Mouse (Mus musculus): ENCODE measurements around the gene Fbxw9.

Gene Fbxw9

DNA sequence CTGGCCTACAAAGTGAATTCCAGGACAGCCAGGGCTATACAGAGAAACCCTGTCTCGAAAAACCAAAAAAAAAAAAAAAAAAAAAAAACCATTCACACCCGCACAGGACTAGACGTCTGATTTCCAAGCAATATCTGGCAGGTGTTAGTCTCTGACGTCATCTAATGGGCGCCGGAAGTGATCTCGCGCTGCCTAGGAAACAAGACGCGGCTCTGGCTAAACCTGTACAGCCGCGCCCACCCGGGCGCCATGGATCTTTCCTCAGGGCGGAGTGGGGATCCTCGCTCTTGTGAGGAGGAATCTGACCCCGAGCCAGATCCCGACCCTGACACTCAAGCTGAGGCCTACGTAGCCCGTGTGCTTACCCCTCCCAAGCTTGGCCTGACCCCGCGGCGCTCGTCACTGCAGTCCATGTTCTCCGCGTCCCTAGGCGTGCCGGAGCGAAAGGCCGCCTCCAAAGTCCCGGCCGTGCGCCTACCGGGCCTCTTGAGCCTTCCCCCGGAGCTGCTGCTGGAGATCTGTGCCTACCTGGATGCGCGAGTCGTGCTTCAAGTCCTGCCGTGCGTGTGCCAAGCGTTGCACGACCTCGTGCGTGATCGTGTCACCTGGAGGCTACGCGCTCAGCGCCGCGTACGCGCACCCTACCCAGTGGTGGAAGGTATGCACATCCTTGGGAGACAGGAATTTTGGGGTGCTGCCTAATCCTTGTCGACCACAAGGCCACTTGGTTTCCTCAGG, at the start of gene Fbxw9:
Fbxw9 (plus strand) TSS at position 177 of the 738 bp plus-strand sequence.
- DNase-seq (ENCODE audit: low spot score), result peak; percentile 78

DNA sequence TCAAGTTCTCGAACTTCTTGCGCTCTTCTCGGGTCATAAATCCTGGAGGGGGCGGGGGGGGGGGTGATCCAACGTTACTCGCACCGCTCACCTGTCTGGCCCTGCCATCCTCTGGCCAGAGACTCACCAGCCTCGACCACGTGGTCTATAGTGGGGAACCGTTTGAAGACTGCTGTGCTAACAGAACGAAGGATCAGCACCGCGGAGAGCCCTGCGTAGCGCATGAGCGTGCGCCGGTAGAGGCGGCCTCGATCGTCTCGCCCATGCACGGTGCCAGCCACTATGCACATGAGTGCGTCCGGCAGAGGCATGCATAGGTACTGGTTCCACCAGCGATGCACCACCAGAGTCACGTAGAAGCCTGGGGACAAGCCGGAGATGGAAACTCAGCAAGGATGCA, 48.6 kb upstream of the Fbxw9 start:
- DNase-seq (ENCODE audit: low spot score), result no peak

- peak; percentile 45 for DNase-seq (ENCODE audit: low spot score)
These were observed 46.5 kb upstream of the Fbxw9 start for GRCm38 (mm10) chr8:85013230-85013840.

GRCm38 (mm10) chr8:85014431-85014830, 45.4 kb upstream of the Fbxw9 start, which contains the start of gene Best2:
Best2 (minus strand) TSS chr8:85014531.
- no peak for DNase-seq (ENCODE audit: low spot score)

- no peak for DNase-seq (ENCODE audit: low spot score)
These were observed 43.1 kb upstream of the Fbxw9 start for GRCm38 (mm10) chr8:85016724-85017123.

DNA sequence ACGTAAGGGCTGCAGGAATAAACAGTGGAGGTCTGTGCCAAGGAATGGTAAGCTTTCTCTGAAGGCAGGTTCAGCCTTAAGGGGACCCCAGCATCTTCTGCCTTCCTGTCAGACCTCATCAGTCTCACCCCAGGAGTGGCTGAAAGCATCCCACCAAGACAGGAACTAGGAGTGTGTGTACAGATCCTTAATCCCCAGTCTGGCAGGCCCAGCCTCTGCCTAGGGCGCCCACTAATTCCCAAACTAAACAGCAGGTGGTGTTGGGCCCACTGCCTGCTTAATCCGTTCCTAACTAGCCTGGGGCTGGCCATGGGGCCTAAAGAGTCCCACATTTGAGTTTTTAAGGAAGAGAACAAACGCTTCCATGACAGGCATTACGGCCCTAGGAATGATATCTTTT, 42.6 kb upstream of the Fbxw9 start:
- no peak for DNase-seq (ENCODE audit: low spot score)

GRCm38 (mm10) chr8:85021514-85022055, 38.3 kb upstream of the Fbxw9 start:
- no peak for DNase-seq (ENCODE audit: low spot score)

GRCm38 (mm10) chr8:85023846-85024245, 36.0 kb upstream of the Fbxw9 start:
- DNase-seq (ENCODE audit: low spot score), result no peak

- peak; percentile 66 for DNase-seq (ENCODE audit: low spot score)
These were observed 34.5 kb upstream of the Fbxw9 start, which contains the start of gene Asna1 for GRCm38 (mm10) chr8:85025098-85025932. Asna1 (minus strand) TSS chr8:85025281.

GRCm38 (mm10) chr8:85026670-85027515, 33.0 kb upstream of the Fbxw9 start, which contains the start of gene Trir:
Trir (plus strand) TSS chr8:85026823.
- DNase-seq (ENCODE audit: low spot score), result peak; percentile 95

GRCm38 (mm10) chr8:85027516-85027855, 32.4 kb upstream of the Fbxw9 start:
- peak; percentile 14 for DNase-seq (ENCODE audit: low spot score)

- DNase-seq (ENCODE audit: low spot score), result no peak
These were observed 31.9 kb upstream of the Fbxw9 start for GRCm38 (mm10) chr8:85027922-85028321.

DNA sequence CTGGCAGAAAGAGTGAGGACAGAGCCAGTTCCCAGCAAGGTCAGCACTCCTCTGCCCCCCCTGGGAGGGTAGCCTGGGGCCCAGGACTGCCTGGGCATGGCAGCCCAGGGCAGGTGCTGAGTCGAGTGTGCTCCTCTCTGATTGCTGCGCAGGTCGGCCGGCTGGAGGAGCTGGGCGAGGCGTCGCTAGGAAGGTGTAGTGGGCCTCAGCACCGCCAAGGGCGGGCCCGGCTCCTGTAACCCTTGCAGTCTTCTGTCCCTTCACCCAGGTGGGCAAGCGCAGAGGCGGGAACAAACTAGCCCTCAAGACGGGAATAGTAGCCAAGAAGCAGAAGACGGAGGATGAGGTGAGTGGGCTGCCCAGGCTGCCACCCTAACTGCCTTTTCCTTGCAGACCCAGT, 30.6 kb upstream of the Fbxw9 start:
- no peak for DNase-seq (ENCODE audit: low spot score)

- DNase-seq (ENCODE audit: low spot score), result no peak
These were observed 27.1 kb upstream of the Fbxw9 start for GRCm38 (mm10) chr8:85032622-85033311.

DNA sequence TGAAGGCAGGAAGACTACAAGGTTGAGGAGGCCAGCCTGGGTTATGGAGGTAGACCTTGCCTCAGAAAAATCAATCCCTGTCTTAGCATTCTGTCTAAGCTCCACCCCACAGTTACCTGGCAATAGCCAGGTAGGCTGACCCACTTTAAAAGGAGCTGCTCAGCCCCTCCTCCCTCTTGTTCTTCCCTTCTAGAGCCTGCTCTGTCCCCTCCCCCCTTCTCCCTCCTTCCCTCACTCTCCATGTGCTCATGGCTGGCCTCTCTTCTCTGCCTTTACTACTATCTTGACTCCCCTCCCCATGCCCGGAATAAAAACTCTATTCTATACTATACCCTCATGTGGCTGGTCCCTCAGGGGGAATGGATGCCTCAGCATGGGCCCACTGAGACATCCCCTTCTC, 26.0 kb upstream of the Fbxw9 start:
- no peak for DNase-seq (ENCODE audit: low spot score)

GRCm38 (mm10) chr8:85034764-85035163, 25.1 kb upstream of the Fbxw9 start:
- DNase-seq (ENCODE audit: low spot score), result peak; percentile 46

- no peak for DNase-seq (ENCODE audit: low spot score)
These were observed 24.6 kb upstream of the Fbxw9 start for GRCm38 (mm10) chr8:85035165-85035727.

- peak; percentile 14 for DNase-seq (ENCODE audit: low spot score)
These were observed 24.0 kb upstream of the Fbxw9 start for GRCm38 (mm10) chr8:85035728-85036310.

DNA sequence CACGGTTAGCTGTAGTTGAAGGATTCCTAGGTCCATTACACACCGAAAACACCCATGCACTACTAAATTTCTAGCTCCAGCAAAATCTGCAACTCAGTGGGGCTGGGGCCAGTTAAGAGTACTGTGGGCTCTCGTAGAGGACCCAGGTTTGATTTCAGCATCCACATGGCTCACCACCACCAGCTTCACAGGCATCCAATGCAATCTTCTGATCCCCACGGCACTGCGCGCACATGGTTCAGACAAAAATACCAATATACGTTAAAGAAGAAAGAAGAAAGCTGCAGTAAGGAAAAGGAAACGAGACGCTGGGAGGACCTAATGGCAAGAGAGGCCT, 23.5 kb upstream of the Fbxw9 start:
- no peak for DNase-seq (ENCODE audit: low spot score)

DNA sequence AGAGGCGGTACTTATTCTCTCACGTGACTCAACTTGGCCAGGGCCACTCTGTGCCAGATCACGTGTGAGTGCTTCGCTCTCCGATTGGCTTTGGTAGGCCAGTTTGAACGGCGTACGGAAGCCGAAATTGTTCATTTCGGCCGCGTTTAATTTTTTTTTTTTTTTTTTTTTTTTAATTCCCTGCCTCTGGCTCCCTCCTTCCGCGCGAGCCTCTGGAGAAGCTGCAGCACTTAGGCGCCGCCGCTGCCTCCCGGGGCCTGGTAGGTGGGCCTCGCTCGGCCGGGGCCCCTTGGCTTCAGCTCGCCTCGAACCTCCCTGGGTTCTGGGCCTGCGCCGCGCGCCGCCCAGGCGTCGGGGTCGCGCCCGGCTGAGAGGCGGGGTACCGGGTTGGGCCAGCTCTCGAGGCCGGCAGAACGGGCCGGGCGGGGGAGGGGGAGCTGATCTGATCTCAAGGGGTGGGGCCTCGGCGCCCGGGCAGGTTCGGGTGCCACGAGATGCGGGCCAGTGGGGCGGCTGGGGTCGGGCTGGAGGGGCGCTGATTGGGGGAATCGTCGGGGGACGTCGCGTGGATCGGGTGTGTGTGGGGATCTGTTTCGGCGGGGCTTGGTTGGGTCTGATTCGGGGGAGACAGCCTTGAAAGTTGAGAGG, 23.0 kb upstream of the Fbxw9 start, which contains the start of gene Tnpo2:
Tnpo2 (plus strand) TSS at position 198 of the 648 bp plus-strand sequence.
- peak; percentile 80 for DNase-seq (ENCODE audit: low spot score)

Measured in spleen, adult 12 weeks (tissue).